Mouse (Mus musculus) hindbrain, embryonic 11.5 days (tissue): ENCODE measurements around the gene Tmem185b. TPM values are rescaled to one million over a fixed set of nuclear protein-coding genes. Genes with fewer than 3 reads are reported as not detected.

Source experiments
- ATAC-seq: fragments of 200-750 bp; cut with Nextera tagmentation; 2 replicates; pipeline ENCODE4 v1.8.0; 2017; ENCODE audit warnings: mild to moderate bottlenecking, moderate TSS enrichment, moderate library complexity; ENCODE audit not compliant: low FRiP score
- DNase-seq: peaks from one replicate; pipeline ENCODE4 v3.0.0-alpha.2; 2015; ENCODE audit warnings: low spot score
- H3K27ac ChIP-seq: fragments of 300-500 bp; sonication (generic); 2 replicates; pipeline ENCODE4 v1.5.1; 2014; ENCODE audit warnings: mild to moderate bottlenecking, low read depth, low read length
- H3K27me3 ChIP-seq: fragments of 300-500 bp; sonication (generic); 2 replicates; pipeline ENCODE4 v1.6.1; 2014; ENCODE audit warnings: mild to moderate bottlenecking, low read length, moderate library complexity, mixed read lengths; ENCODE audit not compliant: control insufficient read depth, insufficient read depth
- H3K36me3 ChIP-seq: fragments of 300-500 bp; sonication (generic); 2 replicates; pipeline ENCODE4 v1.6.1; 2014; ENCODE audit warnings: mild to moderate bottlenecking, low read length, moderate library complexity, mixed read lengths; ENCODE audit not compliant: control insufficient read depth, insufficient read depth
- H3K4me1 ChIP-seq: fragments of 300-500 bp; sonication (generic); replicated peaks from 2 replicates; pipeline ENCODE4 v1.6.1; 2014; ENCODE audit warnings: low read length, mixed read lengths; ENCODE audit not compliant: control insufficient read depth, insufficient read depth
- H3K4me2 ChIP-seq: fragments of 300-500 bp; sonication (generic); replicated peaks from 2 replicates; pipeline ENCODE4 v1.6.1; 2014; ENCODE audit warnings: mild to moderate bottlenecking, low read depth, low read length
- H3K4me3 ChIP-seq: fragments of 300-500 bp; sonication (generic); 2 replicates; pipeline ENCODE4 v1.5.1; 2014; ENCODE audit warnings: low read depth, low read length
- H3K9ac ChIP-seq: fragments of 300-500 bp; sonication (generic); 2 replicates; pipeline ENCODE4 v1.6.1; 2014; ENCODE audit warnings: low read depth, low read length
- H3K9me3 ChIP-seq: fragments of 300-500 bp; sonication (generic); 2 replicates; pipeline ENCODE4 v1.6.1; 2016; ENCODE audit warnings: low read length; ENCODE audit not compliant: control insufficient read depth
- WGBS: fragments of 180-500 bp; shearing (Covaris S2); extraction: QIAGEN DNeasy Blood & Tissue Kit; methylation state at CpG from one replicate; pipeline ENCODE4 v1.1.7; 2014; 5-methylcytosine and 5-hydroxymethylcytosine counted together
- polyA plus RNA-seq: library from polyadenylated mRNA; unstranded; fragments of >200 nt; fragmentation: Nextera tagmentation; extraction: Ambion mirVana; gene quantifications from 2 replicates; pipeline ENCODE4 v1.2.1, GENCODE M21; 2014

The Tmem185b gene
- polyA plus RNA-seq, 1 experiment from 2014 or later = 19.7 TPM

- ATAC-seq (no peak), DNase-seq (no peak)
- Histone ChIP-seq H3K9ac (no peak overlapping the region), H3K27me3 (no peaks in the 10 kb centered on the region; the same call in 1 of the 2 replicates), H3K4me3 (no peak overlapping the region), H3K9me3 (no peaks in the 10 kb centered on the region), H3K4me2 (no peak overlapping the region), H3K4me1 (0 out of 2 replicates have a peak, but pooled peaks cover 2% of the 10 kb centered on the region), H3K36me3 (no peaks in the 10 kb centered on the region), H3K27ac (no peak overlapping the region)
- 62% methylated on average over 4 of the region's 4 CpGs for WGBS
Observed at GRCm38 (mm10) chr1:119508548-119508947, 17.4 kb upstream of the Tmem185b start.

- WGBS = 82% methylated on average over 7 of the region's 7 CpGs
- H3K27ac ChIP-seq = no peak overlapping the region
Observed at GRCm38 (mm10) chr1:119509474-119509873, 16.5 kb upstream of the Tmem185b start.

GRCm38 (mm10) chr1:119510409-119510808, 15.6 kb upstream of the Tmem185b start:
- no peaks in the 10 kb centered on the region for H3K9me3 ChIP-seq
- ATAC-seq (no peak), DNase-seq (no peak)
- H3K4me1 ChIP-seq = no peaks in the 10 kb centered on the region
- H3K4me3 ChIP-seq = no peak overlapping the region
- H3K4me2 ChIP-seq = no peak overlapping the region
- WGBS = 75% methylated on average over 9 of the region's 9 CpGs
- H3K27me3 ChIP-seq = no peaks in the 10 kb centered on the region; the same call in 1 of the 2 replicates
- no peak overlapping the region for H3K9ac ChIP-seq
- H3K27ac ChIP-seq = no peak overlapping the region
- no peaks in the 10 kb centered on the region for H3K36me3 ChIP-seq

More at GRCm38 (mm10) chr1:119509474-119509873, 16.5 kb upstream of the Tmem185b start:
- Histone ChIP-seq H3K4me2 (no peak overlapping the region), H3K9me3 (no peaks in the 10 kb centered on the region), H3K9ac (no peak overlapping the region), H3K36me3 (no peaks in the 10 kb centered on the region), H3K27me3 (no peaks in the 10 kb centered on the region; the same call in 1 of the 2 replicates), H3K4me3 (no peak overlapping the region), H3K4me1 (no peaks in the 10 kb centered on the region)
- ATAC-seq (no peak), DNase-seq (no peak)

GRCm38 (mm10) chr1:119510857-119511256, 15.1 kb upstream of the Tmem185b start:
- H3K27ac ChIP-seq = no peak overlapping the region
- no peaks in the 10 kb centered on the region for H3K4me1 ChIP-seq
- H3K4me2 ChIP-seq = no peak overlapping the region
- H3K27me3 ChIP-seq = no peaks in the 10 kb centered on the region
- ATAC-seq (no peak), DNase-seq (no peak)
- no peaks in the 10 kb centered on the region for H3K9me3 ChIP-seq
- H3K36me3 ChIP-seq = no peaks in the 10 kb centered on the region
- no peak overlapping the region for H3K4me3 ChIP-seq
- WGBS = 60% methylated on average over 8 of the region's 8 CpGs
- no peak overlapping the region for H3K9ac ChIP-seq

GRCm38 (mm10) chr1:119518060-119518459, 7.9 kb upstream of the Tmem185b start:
- H3K4me2 ChIP-seq = no peak overlapping the region
- H3K27me3 ChIP-seq = no peaks in the 10 kb centered on the region
- no peak overlapping the region for H3K9ac ChIP-seq
- no peaks in the 10 kb centered on the region for H3K9me3 ChIP-seq
- no peaks in the 10 kb centered on the region for H3K4me1 ChIP-seq
- H3K4me3 ChIP-seq = no peak overlapping the region
- no peaks in the 10 kb centered on the region for H3K36me3 ChIP-seq
- ATAC-seq (no peak), DNase-seq (no peak)
- WGBS = 87% methylated on average over 7 of the region's 7 CpGs
- no peak overlapping the region for H3K27ac ChIP-seq

GRCm38 (mm10) chr1:119518786-119519185, 7.2 kb upstream of the Tmem185b start:
- Histone ChIP-seq H3K4me3 (no peak overlapping the region), H3K4me2 (no peak overlapping the region), H3K27ac (no peak overlapping the region), H3K4me1 (no peaks in the 10 kb centered on the region), H3K9ac (no peak overlapping the region), H3K9me3 (no peaks in the 10 kb centered on the region), H3K36me3 (no peaks in the 10 kb centered on the region), H3K27me3 (no peaks in the 10 kb centered on the region)
- no peak for ATAC-seq
- no peak for DNase-seq

- no peak for DNase-seq
- ATAC-seq = no peak
- Histone ChIP-seq H3K4me2 (no peak overlapping the region), H3K9ac (no peak overlapping the region), H3K36me3 (no peaks in the 10 kb centered on the region), H3K27ac (no peak overlapping the region), H3K27me3 (no peaks in the 10 kb centered on the region), H3K4me1 (no peaks in the 10 kb centered on the region), H3K4me3 (no peak overlapping the region), H3K9me3 (no peaks in the 10 kb centered on the region)
- WGBS = 90% methylated on average over 6 of the region's 6 CpGs
Observed at GRCm38 (mm10) chr1:119519286-119519685, 6.7 kb upstream of the Tmem185b start.

- no peak overlapping the region for H3K4me2 ChIP-seq
- H3K27me3 ChIP-seq = no peaks in the 10 kb centered on the region
- no peaks in the 10 kb centered on the region for H3K9me3 ChIP-seq
- no peak overlapping the region for H3K9ac ChIP-seq
- 60% methylated on average over 2 of the region's 2 CpGs for WGBS
- H3K36me3 ChIP-seq = no peaks in the 10 kb centered on the region
- ATAC-seq (no peak), DNase-seq (no peak)
- no peaks in the 10 kb centered on the region; the same call in 1 of the 2 replicates for H3K4me1 ChIP-seq
- H3K27ac ChIP-seq = no peak overlapping the region
- no peak overlapping the region for H3K4me3 ChIP-seq
Observed at GRCm38 (mm10) chr1:119521029-119521428, 4.9 kb upstream of the Tmem185b start.

- no peaks in the 10 kb centered on the region for H3K27me3 ChIP-seq
- H3K9me3 ChIP-seq = no peaks in the 10 kb centered on the region
- H3K4me1 ChIP-seq = peaks cover 3% of the 10 kb centered on the region; the same call in 1 of the 2 replicates
- no peak for DNase-seq
- no peak overlapping the region for H3K27ac ChIP-seq
- H3K9ac ChIP-seq = no peak overlapping the region
- no peak overlapping the region for H3K4me3 ChIP-seq
- no peak overlapping the region for H3K4me2 ChIP-seq
- H3K36me3 ChIP-seq = no peaks in the 10 kb centered on the region
- 86% methylated on average over 7 of the region's 7 CpGs for WGBS
- no peak for ATAC-seq
Observed at GRCm38 (mm10) chr1:119521681-119522080, 4.3 kb upstream of the Tmem185b start.
